17 mouse cellular contexts compared by ENCODE assay signal in genomic region chr7:19666750-19667149, GRCm38 (mm10). TPM values are rescaled to one million over a fixed set of nuclear protein-coding genes. Genes with fewer than 3 reads are reported as not detected.
DNase-seq lines count a peak whose midpoint lies in the region; ATAC-seq and TF ChIP-seq lines count a peak whose summit lies in the region.
"Had no signal": no experiment of that assay in that cellular context is flagged by ENCODE, and none has a peak within 500 bp of the region (broad histone marks: within the 10 kb centered on the region; RNA-seq: fewer than 3 reads in every experiment).

No protein-coding gene starts in this region.

- TF ChIP-seq POLR2A in MEL (IDR thresholded peaks at IDR 0.05; ENCODE audit: control insufficient read depth in 1 of 2, insufficient read depth in 1 of 2, low read depth in 1 of 2, low read length in 2 of 2, poor library complexity in 1 of 2) = no peak

- peaks cover 29% of the 10 kb centered on the region for H3K79me2 ChIP-seq in MEL (ENCODE audit: control insufficient read depth, insufficient read depth, low read length, poor library complexity)

- H3K4me3 ChIP-seq in layer of hippocampus, adult 2 months = no peak overlapping the region
- H3K4me3 ChIP-seq in MEL (ENCODE audit: control insufficient read depth in 1 of 2, insufficient read depth in 1 of 2, low read depth in 2 of 2, low read length in 2 of 2) = no peak overlapping the region
- no peak overlapping the region for H3K4me3 ChIP-seq in liver, embryonic 16.5 days (ENCODE audit: low read depth, low read length)

- no peak for ATAC-seq in liver, embryonic 16.5 days (ENCODE audit: low read depth)
- ATAC-seq: midbrain, embryonic 16.5 days had no signal

- H3K9ac ChIP-seq in MEL (ENCODE audit: control insufficient read depth, low read depth, low read length, poor library complexity, severe bottlenecking) = no peak overlapping the region
- H3K9ac ChIP-seq in liver, embryonic 16.5 days (ENCODE audit: low read depth, low read length) = no peak overlapping the region

- no peaks in the 10 kb centered on the region for H3K27me3 ChIP-seq in MEL (ENCODE audit: control insufficient read depth in 1 of 2, insufficient read depth in 2 of 2, low read length in 2 of 2)
- H3K27me3 ChIP-seq in liver, embryonic 16.5 days (ENCODE audit: control insufficient read depth, insufficient read depth, low read depth, low read length) = no peaks in the 10 kb centered on the region

- peaks cover 4 to 12% of the 10 kb centered on the region in 2 experiments; a peak in 3 of 4 replicates for H3K4me1 ChIP-seq in MEL (ENCODE audit: control insufficient read depth in 1 of 2, insufficient read depth in 2 of 2, low read length in 2 of 2)
- H3K4me1 ChIP-seq in liver, embryonic 16.5 days (ENCODE audit: control insufficient read depth, low read depth, low read length) = peaks cover 31% of the 10 kb centered on the region

- no peak for TF ChIP-seq EP300 in MEL (IDR thresholded peaks at IDR 0.05; ENCODE audit: low read depth in 1 of 2, low read length in 2 of 2)

- no peak overlapping the region for H3K4me2 ChIP-seq in liver, embryonic 16.5 days (ENCODE audit: low read depth, low read length)

- 0 out of 2 replicates have a peak overlapping the region, but pooled peaks have one; percentile 5 for H3K27ac ChIP-seq in layer of hippocampus, adult 2 months
- H3K27ac ChIP-seq in MEL (ENCODE audit: control insufficient read depth, low read depth, low read length) = no peak overlapping the region
- peak overlapping the region; percentile 25 for H3K27ac ChIP-seq in liver, embryonic 16.5 days (ENCODE audit: low read length)

- H3K36me3 ChIP-seq in MEL (ENCODE audit: control insufficient read depth in 1 of 2, insufficient read depth in 2 of 2, low read length in 2 of 2) = peaks cover 0 to 11% of the 10 kb centered on the region in 2 experiments; a peak in 3 of 4 replicates
- 0 out of 2 replicates have a peak, but pooled peaks cover 2% of the 10 kb centered on the region for H3K36me3 ChIP-seq in liver, embryonic 16.5 days (ENCODE audit: control insufficient read depth, insufficient read depth)

- TF ChIP-seq CTCF in layer of hippocampus, adult 2 months (conservative IDR thresholded peaks at IDR 0.05) = peak; percentile 52
- peak; percentile 39 to 61 (median 52) for TF ChIP-seq CTCF in MEL (IDR thresholded peaks at IDR 0.05 in 2 of 3, conservative IDR thresholded peaks at IDR 0.05 in 1 of 3; ENCODE audit: control insufficient read depth in 1 of 3, insufficient read depth in 1 of 3, low read depth in 2 of 3, low read length in 3 of 3, poor library complexity in 1 of 3, severe bottlenecking in 1 of 3)

- DNase-seq in adrenal gland, postnatal 14 days = peak; percentile 20
- no peak for DNase-seq in adrenal gland, adult 2 months
- DNase-seq in layer of hippocampus, adult 2 months (ENCODE audit: low spot score in 2 of 2) = no peak
- no peak for DNase-seq in layer of hippocampus, adult 11-12 months (ENCODE audit: low spot score)
- DNase-seq in MEL (ENCODE audit: low read depth, low spot score) = peak; percentile 73
- no peak for DNase-seq in kidney, postnatal 14 days
- no peak for DNase-seq in left cerebral cortex, adult 11 months (ENCODE audit: low spot score)
- DNase-seq: adrenal gland, adult 8-10 months; heart, postnatal 10 days; lung, adult 2 months had no signal

- TF ChIP-seq RAD21 in MEL (IDR thresholded peaks at IDR 0.05; ENCODE audit: low read depth, low read length) = peak; percentile 41

- 68% methylated on average over 3 of the region's 3 CpGs for WGBS in liver, embryonic 16.5 days (ENCODE audit: insufficient replicate concordance)

- no peaks in the 10 kb centered on the region for H3K9me3 ChIP-seq in MEL (replicated peaks; ENCODE audit: insufficient read depth, low read length)
- no peaks in the 10 kb centered on the region for H3K9me3 ChIP-seq in liver, embryonic 16.5 days (replicated peaks; ENCODE audit: control insufficient read depth, low read length)

TF ChIP-seq in MEL, 35 proteins besides CTCF, POLR2A, EP300 and RAD21:
- TF ChIP-seq RCOR1 (IDR thresholded peaks at IDR 0.05; ENCODE audit: low read depth, low read length) (no peak), ZKSCAN1 (IDR thresholded peaks at IDR 0.05; ENCODE audit: low read depth, low read length) (no peak), TBP (IDR thresholded peaks at IDR 0.05; ENCODE audit: low read depth, low read length) (no peak), ZNF384 (IDR thresholded peaks at IDR 0.05; ENCODE audit: low read depth, low read length) (peak; percentile 82), BHLHE40 (IDR thresholded peaks at IDR 0.05; ENCODE audit: borderline replicate concordance, low read depth, low read length) (no peak), ZC3H11A (IDR thresholded peaks at IDR 0.05; ENCODE audit: low read depth, low read length) (no peak), ETS1 (IDR thresholded peaks at IDR 0.05; ENCODE audit: low read depth, low read length) (no peak), ZMIZ1 (IDR thresholded peaks at IDR 0.05; ENCODE audit: low read depth, low read length) (no peak), SMC3 (IDR thresholded peaks at IDR 0.05; ENCODE audit: low read depth, low read length) (peak; percentile 29; the same call in 1 of the 2 replicates), MYC (IDR thresholded peaks at IDR 0.05; ENCODE audit: low read depth, low read length) (no peak)

RNA-seq across cellular contexts. Expression of gene Clptm1, which starts 1.9 kb away (rescaled TPM):
- 116 and 119 TPM in 2 replicates for total RNA-seq in adrenal gland, postnatal 14 days (2021)
- 100 to 1,000 TPM; 151 to 152 TPM for total RNA-seq in adrenal gland, adult 2 months (2021)
- 157 and 178 TPM in 2 replicates for polyA plus RNA-seq in adrenal gland, adult 2 months (2012; rRNA removed)
- 100 to 1,000 TPM; 136 to 151 TPM for total RNA-seq in layer of hippocampus, adult 2 months (2021)
- 55.5 and 58.5 TPM in 2 replicates for total RNA-seq in MEL (2012; rRNA removed)
- 100 to 1,000 TPM in 1 of 2 experiments, 10 to 100 TPM in 1; 62.4 to 102 TPM for polyA plus RNA-seq in MEL (2012; ENCODE audit: insufficient read depth in 1 of 2, insufficient read length in 2 of 2, low read depth in 1 of 2, low replicate concordance in 2 of 2, missing spikeins in 1 of 2)
- polyA plus RNA-seq in liver, embryonic 16.5 days (2015; fragmentation: Nextera tagmentation; extraction: Ambion mirVana) = 36.2 and 42.7 TPM in 2 replicates

RNA-seq across cellular contexts. Expression of gene Apoc2, which starts 11.0 kb away (rescaled TPM):
- total RNA-seq in adrenal gland, postnatal 14 days (2021) = 53.4 TPM in 1 of 2 replicates, not detected in the other
- total RNA-seq in adrenal gland, adult 2 months (2021) = 1 to 10 TPM in 1 of 2 experiments, not detected in 1; 3.1 TPM
- 0.28 TPM in 1 of 2 replicates, not detected in the other for polyA plus RNA-seq in adrenal gland, adult 2 months (2012; rRNA removed)
- total RNA-seq in layer of hippocampus, adult 2 months (2021) = not detected
- not detected in 2 replicates for total RNA-seq in MEL (2012; rRNA removed)
- not detected for polyA plus RNA-seq in MEL (2012; ENCODE audit: insufficient read depth in 1 of 2, insufficient read length in 2 of 2, low read depth in 1 of 2, low replicate concordance in 2 of 2, missing spikeins in 1 of 2)
- 1,344 and 1,420 TPM in 2 replicates for polyA plus RNA-seq in liver, embryonic 16.5 days (2015; fragmentation: Nextera tagmentation; extraction: Ambion mirVana)
- total RNA-seq: common myeloid progenitor, adult 5-6 weeks; gastrocnemius, adult 8-10 months had no signal
- polyA plus RNA-seq: C2C12; midbrain, embryonic 16.5 days had no signal

RNA-seq across cellular contexts. Expression of gene Gm44805, which starts 14.5 kb away (rescaled TPM):
- 1.7 and 2.6 TPM in 2 replicates for total RNA-seq in adrenal gland, postnatal 14 days (2021)
- total RNA-seq in adrenal gland, adult 2 months (2021) = 1 to 10 TPM; 1.5 to 1.9 TPM
- 2.3 and 4.1 TPM in 2 replicates for polyA plus RNA-seq in adrenal gland, adult 2 months (2012; rRNA removed)
- not detected for total RNA-seq in layer of hippocampus, adult 2 months (2021)
- not detected in 2 replicates for total RNA-seq in MEL (2012; rRNA removed)
- polyA plus RNA-seq in MEL (2012; ENCODE audit: insufficient read depth in 1 of 2, insufficient read length in 2 of 2, low read depth in 1 of 2, low replicate concordance in 2 of 2, missing spikeins in 1 of 2) = not detected
- 20.6 and 35.3 TPM in 2 replicates for polyA plus RNA-seq in liver, embryonic 16.5 days (2015; fragmentation: Nextera tagmentation; extraction: Ambion mirVana)
- total RNA-seq: common myeloid progenitor, adult 5-6 weeks; gastrocnemius, adult 8-10 months; heart, postnatal 10 days had no signal
- polyA plus RNA-seq: C2C12; kidney, embryonic 16.5 days; lung, adult 2 months; midbrain, embryonic 16.5 days; urinary bladder, adult 2 months had no signal

RNA-seq across cellular contexts. Expression of gene Apoc4, which starts 14.5 kb away (rescaled TPM):
- total RNA-seq in adrenal gland, postnatal 14 days (2021) = 72.2 and 240 TPM in 2 replicates
- total RNA-seq in adrenal gland, adult 2 months (2021) = 100 to 1,000 TPM in 1 of 2 experiments, 10 to 100 TPM in 1; 40.7 to 204 TPM
- polyA plus RNA-seq in adrenal gland, adult 2 months (2012; rRNA removed) = 95.0 and 181 TPM in 2 replicates
- total RNA-seq in layer of hippocampus, adult 2 months (2021) = not detected
- not detected in 2 replicates for total RNA-seq in MEL (2012; rRNA removed)
- not detected for polyA plus RNA-seq in MEL (2012; ENCODE audit: insufficient read depth in 1 of 2, insufficient read length in 2 of 2, low read depth in 1 of 2, low replicate concordance in 2 of 2, missing spikeins in 1 of 2)
- 405 and 488 TPM in 2 replicates for polyA plus RNA-seq in liver, embryonic 16.5 days (2015; fragmentation: Nextera tagmentation; extraction: Ambion mirVana)
- total RNA-seq: common myeloid progenitor, adult 5-6 weeks; gastrocnemius, adult 8-10 months; heart, postnatal 10 days had no signal
- polyA plus RNA-seq: C2C12; midbrain, embryonic 16.5 days had no signal

RNA-seq across cellular contexts. Expression of gene Apoc1, which starts 25.7 kb away (rescaled TPM):
- 845 and 1,967 TPM in 2 replicates for total RNA-seq in adrenal gland, postnatal 14 days (2021)
- 1,000 to 10,000 TPM in 1 of 2 experiments, 100 to 1,000 TPM in 1; 204 to 1,066 TPM for total RNA-seq in adrenal gland, adult 2 months (2021)
- 76.5 and 212 TPM in 2 replicates for polyA plus RNA-seq in adrenal gland, adult 2 months (2012; rRNA removed)
- total RNA-seq in layer of hippocampus, adult 2 months (2021) = 1 to 10 TPM; 3.1 to 3.5 TPM
- total RNA-seq in MEL (2012; rRNA removed) = not detected in 2 replicates
- polyA plus RNA-seq in MEL (2012; ENCODE audit: insufficient read depth in 1 of 2, insufficient read length in 2 of 2, low read depth in 1 of 2, low replicate concordance in 2 of 2, missing spikeins in 1 of 2) = under 1 TPM in 1 of 2 experiments, not detected in 1; 0.35 TPM
- 919 and 984 TPM in 2 replicates for polyA plus RNA-seq in liver, embryonic 16.5 days (2015; fragmentation: Nextera tagmentation; extraction: Ambion mirVana)
- polyA plus RNA-seq: C2C12 had no signal

Comparison
In these comparisons a context has a peak if more than half of its experiments do, and no peak if none do; other contexts are left out.
1. DNase-seq: peak in adrenal gland, postnatal 14 days (single experiment) and MEL (single experiment); none in adrenal gland, adult 2 months (single experiment), layer of hippocampus, adult 2 months (0 of 2), layer of hippocampus, adult 11-12 months (single experiment), kidney, postnatal 14 days (single experiment) and left cerebral cortex, adult 11 months (single experiment).